Mouse (Mus musculus): ENCODE measurements at regions not wholly inside any gene's neighbourhood (a gene's known extent, or its start where the extent isn't known, plus 50 kb on each side); places are given as distances from the start of the nearest gene placed in this dataset.

- no peak for DNase-seq (ENCODE audit: low read depth, low spot score)
Measured at GRCm38 (mm10) chr10:39316533-39316932, 52.1 kb upstream of the Fyn start.

GRCm38 (mm10) chr10:39315434-39316174 is 53.1 kb upstream of the Fyn start:
- DNase-seq (ENCODE audit: low read depth, low spot score), result peak; percentile 62

- peak; percentile 24 for DNase-seq (ENCODE audit: low read depth, low spot score)
Measured at GRCm38 (mm10) chr10:39311501-39311900, 57.2 kb upstream of the Fyn start.

GRCm38 (mm10) chr10:39308535-39308934 is 60.1 kb upstream of the Fyn start:
- DNase-seq (ENCODE audit: low read depth, low spot score), result no peak

GRCm38 (mm10) chr10:39292703-39293496 is 75.8 kb upstream of the Fyn start:
- peak; percentile 64 for DNase-seq (ENCODE audit: low read depth, low spot score)

GRCm38 (mm10) chr10:39291747-39292198 is 76.9 kb upstream of the Fyn start:
- DNase-seq (ENCODE audit: low read depth, low spot score), result no peak

- no peak for DNase-seq (ENCODE audit: low read depth, low spot score)
Measured at GRCm38 (mm10) chr10:39291134-39291746, 77.4 kb upstream of the Fyn start.

- no peak for DNase-seq (ENCODE audit: low read depth, low spot score)
Measured at GRCm38 (mm10) chr10:39290245-39290644, 78.4 kb upstream of the Fyn start.

GRCm38 (mm10) chr10:39280366-39281000 is 88.2 kb upstream of the Fyn start:
- DNase-seq (ENCODE audit: low read depth, low spot score), result no peak

GRCm38 (mm10) chr10:39274202-39274601 is 94.5 kb upstream of the Fyn start:
- no peak for DNase-seq (ENCODE audit: low read depth, low spot score)

GRCm38 (mm10) chr10:39273426-39273825 is 95.2 kb upstream of the Fyn start:
- no peak for DNase-seq (ENCODE audit: low read depth, low spot score)

- DNase-seq (ENCODE audit: low read depth, low spot score), result no peak
Measured at GRCm38 (mm10) chr10:39272387-39272949, 96.2 kb upstream of the Fyn start.

- DNase-seq (ENCODE audit: low read depth, low spot score), result no peak
Measured at GRCm38 (mm10) chr10:39270406-39270805, 98.2 kb upstream of the Fyn start.

- no peak for DNase-seq (ENCODE audit: low read depth, low spot score)
Measured at GRCm38 (mm10) chr10:39267236-39267635, 101.4 kb upstream of the Fyn start.

- peak; percentile 53 for DNase-seq (ENCODE audit: low read depth, low spot score)
Measured at GRCm38 (mm10) chr10:39266482-39266881, 102.2 kb upstream of the Fyn start.

- DNase-seq (ENCODE audit: low read depth, low spot score), result no peak
Measured at GRCm38 (mm10) chr10:39262466-39262865, 98.9 kb upstream of the Ccn6 start.

- no peak for DNase-seq (ENCODE audit: low read depth, low spot score)
Measured at GRCm38 (mm10) chr10:39261174-39262145, 97.9 kb upstream of the Ccn6 start.

GRCm38 (mm10) chr10:39260061-39260460 is 96.5 kb upstream of the Ccn6 start:
- DNase-seq (ENCODE audit: low read depth, low spot score), result no peak

GRCm38 (mm10) chr10:39257371-39258154 is 94.0 kb upstream of the Ccn6 start:
- DNase-seq (ENCODE audit: low read depth, low spot score), result no peak

- DNase-seq (ENCODE audit: low read depth, low spot score), result no peak
Measured at GRCm38 (mm10) chr10:39254561-39254960, 91.0 kb upstream of the Ccn6 start.
